Mouse (Mus musculus): Measurements from ENCODE around the gene Gm17571. TPM values are rescaled to one million over a fixed set of nuclear protein-coding genes. Genes with fewer than 3 reads are reported as not detected.

The Gm17571 gene
- total RNA-seq, 2 experiments from 2014 or later = not detected

Other genes with a start within 250 kb of the Gm17571 start
- gene Jrkl, start 200.9 kb downstream of the Gm17571 start, total RNA-seq (2021) = 1 to 10 TPM; 6.1 to 6.2 TPM
- gene Ccdc82, start 199.8 kb downstream of the Gm17571 start, total RNA-seq (2021) = 1 to 10 TPM; 8.7 to 8.9 TPM
- 1 to 10 TPM; 6.0 to 6.2 TPM for gene Maml2, start 148.8 kb downstream of the Gm17571 start, total RNA-seq (2021)

All from heart, postnatal 36 days (tissue).